Mouse (Mus musculus) adrenal gland, postnatal 10 days (tissue): ENCODE measurements around the gene Lpp. TPM values are rescaled to one million over a fixed set of nuclear protein-coding genes. Genes with fewer than 3 reads are reported as not detected.
A peak's percentile ranks its signal among the peaks of the same experiment; 100 is the strongest.

Source experiments
- DNase-seq: peaks from one replicate; pipeline ENCODE4 v3.0.0; 2021; ENCODE audit warnings: mixed read lengths
- long read RNA-seq, 2 experiments: library from polyadenylated mRNA; stranded (forward); transcript quantifications; one replicate each; pipeline ENCODE4 v2.0.0; 2021
- total RNA-seq, 2 experiments: library from RNA; stranded (reverse); gene quantifications; 2 replicates each; pipeline ENCODE4 v1.2.3; 2021

Gene Lpp
- total RNA-seq, result 10 to 100 TPM; 42.2 to 60.6 TPM
- long read RNA-seq, experiment 1, full-length matches to known transcripts, result 1 of 13 reads
- long read RNA-seq, experiment 1, partial matches to known transcripts, result 2 of 13 reads
- long read RNA-seq, experiment 1, other reads (novel, unspliced or antisense), result 10 of 13 reads
- long read RNA-seq, experiment 2, full-length matches to known transcripts, result 1 of 6 reads
- long read RNA-seq, experiment 2, partial matches to known transcripts, result 1 of 6 reads
- long read RNA-seq, experiment 2, other reads (novel, unspliced or antisense), result 4 of 6 reads

DNA sequence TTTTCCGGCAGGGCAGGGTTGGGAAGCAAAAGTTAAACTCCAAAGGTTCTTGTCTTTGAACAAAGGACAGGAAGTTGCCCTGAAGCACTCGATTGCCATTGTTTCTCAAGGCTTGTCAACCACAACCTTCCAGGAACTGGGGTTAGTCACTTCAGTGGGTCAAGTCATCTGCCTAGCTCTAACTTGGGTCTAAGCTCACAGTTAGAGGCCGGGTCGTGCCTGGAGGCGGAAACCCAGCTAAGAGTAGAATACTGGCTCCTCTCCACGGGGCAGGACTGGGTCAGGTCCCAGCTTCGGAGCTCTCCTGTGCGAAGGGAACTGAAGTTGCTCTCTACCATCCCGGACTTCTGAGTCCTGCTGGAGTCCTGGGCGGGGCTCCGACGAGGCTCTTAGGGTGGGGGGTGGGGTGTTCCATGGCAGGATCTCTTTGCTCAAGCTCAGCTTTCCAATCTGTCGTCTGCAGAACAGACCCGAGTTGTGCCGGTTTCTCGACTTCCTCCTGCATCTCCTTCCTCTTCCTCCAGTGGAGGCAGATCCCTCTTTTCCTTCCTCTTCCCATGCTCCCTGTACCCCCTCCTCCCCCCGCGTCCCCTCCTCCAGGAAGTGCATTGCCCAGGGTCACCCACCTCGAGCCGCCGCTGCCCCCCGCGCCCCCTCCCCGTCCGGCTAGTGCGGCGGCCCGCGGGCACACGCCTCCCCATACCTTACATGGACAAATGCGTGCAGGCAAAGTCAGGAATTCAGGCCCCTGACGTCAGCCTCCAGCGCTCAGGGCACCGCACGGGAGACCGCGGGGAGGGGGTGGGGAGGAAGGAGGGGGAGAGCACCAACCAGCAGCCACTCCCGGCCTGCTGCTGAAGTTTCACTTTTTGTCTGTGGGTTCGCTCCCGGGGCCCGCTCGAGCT lies at the start of gene Lpp:
TSS of gene Lpp (plus strand) at position 857 of the 905 bp plus-strand sequence.
- DNase-seq, result peak; percentile 85

DNA sequence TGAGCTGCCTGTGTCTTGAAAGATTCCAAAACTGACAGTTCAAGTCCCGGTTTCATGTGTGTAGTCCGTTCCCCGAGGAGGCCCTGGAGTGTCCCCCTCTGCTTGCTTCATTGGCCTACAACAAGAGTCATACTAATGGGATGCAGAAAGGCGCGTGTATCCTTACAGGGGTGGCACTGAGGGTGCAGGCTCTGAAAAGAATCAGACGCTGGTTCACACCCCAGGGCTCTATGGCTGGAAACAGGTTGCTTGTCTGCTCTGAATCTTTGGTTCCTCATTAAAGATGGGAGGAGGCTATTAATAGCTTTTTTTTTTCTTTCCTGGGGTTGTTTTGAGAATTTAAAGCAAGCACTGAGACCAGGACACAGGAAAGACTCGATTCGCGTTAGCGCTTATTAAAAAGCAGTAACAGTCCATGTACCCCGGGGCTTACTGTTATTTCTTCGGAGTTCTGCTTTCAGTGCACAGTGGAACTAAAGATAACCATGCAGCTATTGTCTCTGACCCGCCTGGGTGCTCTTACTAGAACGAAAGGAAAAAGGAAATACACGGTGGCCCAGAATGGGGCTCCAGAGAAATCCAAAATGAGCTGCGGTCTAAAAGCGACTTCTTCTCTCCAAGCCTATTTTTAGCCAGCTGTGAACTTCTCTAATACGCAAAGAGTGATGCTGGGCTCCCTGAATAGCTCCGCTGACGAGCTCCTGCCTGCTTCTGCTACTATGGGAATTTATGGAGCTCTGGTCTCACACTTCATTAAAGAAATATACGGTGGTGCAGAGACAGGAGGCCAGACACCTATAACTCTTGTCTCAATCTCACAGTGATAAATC lies 45.5 kb upstream of the Lpp start:
- DNase-seq, result no peak

DNA sequence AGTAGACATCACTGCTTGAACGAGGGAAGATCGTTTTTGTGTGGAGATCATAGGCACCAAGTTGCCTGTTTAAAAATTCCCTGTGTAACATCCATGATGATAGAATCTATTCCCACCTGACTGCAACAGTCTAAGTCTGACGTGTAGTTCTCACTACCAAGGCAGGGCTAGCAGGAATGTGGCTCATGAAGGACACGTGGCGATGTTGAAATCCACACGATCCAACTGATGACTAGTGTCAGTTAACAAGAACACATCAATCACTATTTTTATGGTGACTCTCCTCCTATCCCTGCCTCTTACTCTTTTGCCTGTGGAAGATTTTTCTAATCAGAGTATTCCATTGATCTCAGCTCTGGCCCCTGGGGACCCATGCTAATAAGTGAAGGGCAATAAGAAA lies 43.0 kb upstream of the Lpp start:
- DNase-seq, result no peak

DNA sequence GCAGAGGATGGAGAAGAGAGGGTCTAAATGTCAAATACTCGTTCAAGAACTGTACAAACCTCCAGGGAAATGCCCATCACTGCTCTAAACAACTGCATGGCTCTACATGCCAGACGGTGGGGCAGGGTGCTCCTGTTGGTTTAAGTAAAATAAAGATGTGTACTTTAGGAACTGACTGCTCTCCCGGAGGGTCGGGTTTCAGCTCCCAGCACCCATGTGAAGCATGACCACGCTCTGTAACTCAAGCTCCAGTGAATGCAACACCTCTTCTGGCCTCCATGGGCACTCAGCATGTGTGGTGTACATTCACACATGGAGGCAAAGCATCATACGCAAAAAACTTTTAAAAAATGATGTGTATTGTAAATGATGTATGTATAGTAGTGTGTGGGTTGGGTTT lies 42.6 kb upstream of the Lpp start:
- DNase-seq, result no peak

DNA sequence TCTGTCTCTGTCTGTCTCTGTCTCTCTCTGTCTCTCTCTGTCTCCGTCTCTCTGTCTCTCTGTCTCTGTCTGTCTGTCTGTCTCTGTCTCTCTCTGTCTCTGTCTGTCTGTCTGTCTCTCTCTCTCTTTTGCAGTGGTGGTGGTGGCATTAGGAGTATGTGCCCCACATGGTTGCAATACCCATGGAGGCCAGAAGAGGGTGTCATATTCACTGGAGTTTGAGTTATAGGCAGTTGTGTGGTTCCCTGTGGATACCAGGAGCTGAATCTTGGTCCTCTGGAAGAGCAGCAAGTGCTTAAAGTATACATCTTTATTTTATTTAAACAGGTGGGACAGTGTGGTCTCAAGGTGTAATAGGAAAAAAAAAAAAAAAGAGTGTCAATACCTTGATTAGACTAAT lies 41.5 kb upstream of the Lpp start:
- DNase-seq, result no peak

DNA sequence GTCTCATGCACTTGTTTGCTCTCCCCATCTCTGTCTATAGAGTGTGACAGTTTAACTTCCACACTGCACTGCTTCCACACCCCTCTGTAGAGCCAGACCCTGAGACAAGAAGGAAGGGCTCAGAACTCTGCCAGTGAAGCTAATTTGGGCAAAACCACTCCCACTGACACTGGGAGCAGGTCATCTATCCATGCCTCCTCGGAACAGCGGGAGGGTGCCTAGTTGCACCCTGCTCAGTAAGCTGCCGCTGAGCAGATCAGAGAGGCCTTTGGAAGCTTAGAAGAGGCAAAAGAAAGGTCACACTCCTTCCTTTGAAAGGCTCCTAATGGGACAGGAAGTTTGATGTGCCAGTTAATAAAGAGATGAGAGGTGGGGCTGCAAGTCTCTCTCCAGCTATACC lies 39.5 kb upstream of the Lpp start:
- DNase-seq, result no peak

DNA sequence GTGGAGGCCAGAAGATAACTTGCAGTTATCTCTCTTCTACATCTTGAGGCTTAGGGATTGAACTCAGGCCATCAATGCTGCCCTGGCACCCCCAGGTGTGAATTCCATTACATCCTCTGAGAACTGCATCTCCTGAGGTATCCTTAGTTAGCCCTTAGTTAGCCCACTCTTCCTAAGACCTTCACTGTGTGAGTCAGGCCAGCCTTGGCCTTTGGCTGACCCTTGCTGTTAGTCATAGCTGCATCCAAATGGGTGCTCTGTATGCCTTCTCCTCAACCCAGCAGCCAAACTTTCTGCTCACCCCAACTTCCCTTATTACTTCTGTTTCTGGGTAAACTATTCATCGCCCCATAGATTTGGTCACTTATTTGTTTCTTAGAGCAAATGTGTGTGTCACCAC lies 31.6 kb upstream of the Lpp start:
- DNase-seq, result peak; percentile 53

DNA sequence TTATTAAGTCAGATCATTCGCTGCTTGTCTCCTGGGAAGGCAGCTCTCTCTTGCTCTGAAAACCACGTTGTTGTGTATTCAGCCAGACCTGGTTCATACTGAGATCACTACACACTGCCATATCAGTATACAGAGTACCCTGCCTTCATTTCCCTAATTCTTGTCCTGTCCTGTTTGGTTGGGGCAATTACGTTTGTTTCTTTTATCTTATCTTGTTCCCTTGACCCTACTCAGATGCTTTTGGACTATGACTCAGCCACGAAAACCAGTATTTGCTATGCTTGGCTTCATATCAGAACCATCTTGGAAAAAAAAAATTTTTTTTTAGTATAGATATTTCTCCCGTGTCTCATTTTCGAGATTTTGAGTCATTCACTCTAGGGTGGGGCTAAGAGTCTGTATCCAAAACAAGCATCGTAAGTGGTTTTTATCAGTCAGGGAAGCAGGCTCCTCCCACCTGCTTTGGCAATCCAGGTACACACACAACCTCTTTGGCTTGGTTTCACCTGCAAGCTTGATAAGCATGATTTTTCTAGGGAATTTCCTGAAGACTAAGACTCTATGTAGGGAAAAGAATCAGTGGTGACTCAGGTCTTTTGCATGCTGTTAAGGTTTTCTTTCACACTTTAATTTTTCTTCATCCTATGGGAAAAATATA lies 29.1 kb upstream of the Lpp start:
- DNase-seq, result no peak

DNA sequence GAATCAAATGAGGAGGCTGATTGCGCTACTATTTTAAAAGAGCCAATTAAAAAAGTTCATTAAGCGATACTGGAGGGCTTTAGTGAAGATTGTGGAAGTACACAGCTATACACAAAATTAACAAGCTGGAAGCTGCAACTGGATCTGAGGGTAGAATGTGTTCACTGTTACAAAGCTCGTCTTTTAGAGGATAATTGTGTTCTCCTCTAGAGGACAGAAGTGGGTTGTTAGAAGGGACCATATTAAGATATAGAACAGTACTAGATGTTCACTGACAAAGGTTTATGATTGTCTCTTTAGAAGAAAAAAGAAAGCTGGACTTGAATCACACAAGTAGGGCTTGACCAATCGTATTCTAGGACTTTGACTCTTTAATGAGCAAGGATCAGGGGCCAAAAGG lies 27.4 kb upstream of the Lpp start:
- DNase-seq, result no peak

DNA sequence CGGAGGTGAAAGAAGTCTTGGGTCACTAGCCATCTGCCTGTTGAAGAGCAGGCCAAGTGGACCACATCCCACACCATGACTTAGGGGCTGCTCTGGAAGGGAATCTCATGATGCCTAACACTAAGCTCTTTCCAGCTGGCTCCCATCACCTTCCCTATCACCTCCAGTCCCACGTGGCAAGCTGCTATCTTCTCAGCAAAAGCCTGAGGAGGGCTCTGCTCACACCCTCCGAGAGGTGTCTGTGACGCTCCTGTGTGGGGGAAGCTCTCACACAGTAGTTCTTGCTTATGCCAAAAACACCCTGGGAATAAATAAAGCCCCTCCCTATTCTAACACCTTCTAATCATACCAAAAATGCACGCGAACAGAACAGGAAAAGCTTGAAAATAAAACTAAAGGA lies 26.2 kb upstream of the Lpp start:
- no peak for DNase-seq

DNA sequence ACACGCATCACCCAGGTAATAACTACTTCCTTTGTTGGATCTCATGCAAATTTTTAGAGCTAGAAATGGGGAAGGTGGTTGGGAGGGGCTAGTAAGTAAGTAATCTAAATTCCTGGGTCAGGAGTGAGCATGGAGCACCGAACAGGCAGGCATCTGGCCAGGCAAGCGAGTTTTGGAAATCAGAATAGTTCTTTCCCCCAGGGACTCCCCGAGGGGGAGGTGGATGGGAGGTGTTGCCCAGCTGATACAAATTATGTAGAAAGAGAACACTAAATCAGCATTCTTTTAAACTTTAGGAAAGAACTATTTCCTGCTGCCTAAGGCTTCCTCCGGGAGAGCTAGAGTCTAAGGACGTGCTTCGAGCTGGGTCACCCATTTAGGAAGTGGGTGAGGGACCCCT lies 25.8 kb upstream of the Lpp start:
- peak; percentile 48 for DNase-seq

DNA sequence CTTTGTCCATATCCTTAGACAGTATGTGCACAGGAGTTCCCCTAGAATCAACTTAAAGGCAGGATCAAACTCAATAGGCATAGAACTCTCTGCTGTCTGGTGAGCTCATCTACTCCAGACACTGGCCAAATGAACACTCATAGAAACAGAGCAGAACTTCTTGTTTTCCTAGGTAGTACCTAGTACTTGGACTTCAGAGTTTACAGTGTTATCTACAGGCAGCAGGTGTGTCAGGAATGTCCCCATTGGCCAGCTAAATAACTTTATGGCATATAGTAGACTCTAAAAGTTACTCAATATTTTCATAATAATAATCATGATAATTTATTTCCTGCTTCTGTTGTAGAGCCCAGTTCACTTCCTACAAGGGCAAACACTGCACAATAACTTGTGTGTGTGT lies 16.8 kb upstream of the Lpp start:
- DNase-seq, result no peak

DNA sequence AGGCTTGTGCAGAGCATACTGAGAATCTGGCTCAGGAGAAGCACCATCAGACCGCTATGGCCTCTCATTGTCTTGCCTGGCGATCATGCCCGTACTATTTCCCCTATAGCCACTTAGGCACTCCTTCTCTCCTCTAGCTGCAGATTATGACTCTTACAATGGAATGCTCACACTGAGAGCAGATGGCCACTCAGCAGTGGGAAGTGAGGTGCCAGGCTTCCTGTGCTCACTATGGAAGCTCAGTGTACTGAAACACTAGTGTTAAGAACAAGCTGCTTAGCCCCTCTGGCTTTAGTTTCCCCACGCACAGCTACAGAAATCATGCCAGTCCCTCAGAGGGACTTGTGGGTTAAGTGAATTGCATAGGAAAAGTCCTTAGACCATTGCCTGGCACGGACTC lies 2.7 kb upstream of the Lpp start:
- DNase-seq, result no peak

DNA sequence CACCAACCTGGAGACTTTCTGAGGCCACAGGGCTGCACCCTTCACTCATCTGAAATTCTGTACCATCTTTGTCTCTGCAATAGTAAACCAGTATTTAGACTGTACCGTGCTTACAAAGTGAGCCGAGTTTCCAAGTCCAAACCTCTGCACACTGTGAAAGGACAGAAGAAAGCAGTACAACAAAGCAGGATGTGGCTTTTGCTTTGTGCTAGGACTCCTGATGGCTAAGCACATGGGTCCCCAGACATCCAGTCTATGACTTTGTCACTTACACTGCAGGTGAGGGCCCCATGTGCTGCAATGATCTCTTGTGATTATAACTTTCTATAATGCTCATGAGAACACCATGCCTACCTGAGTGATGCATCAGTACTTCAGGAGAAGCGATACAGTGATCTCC lies 2.2 kb upstream of the Lpp start:
- DNase-seq, result no peak

DNA sequence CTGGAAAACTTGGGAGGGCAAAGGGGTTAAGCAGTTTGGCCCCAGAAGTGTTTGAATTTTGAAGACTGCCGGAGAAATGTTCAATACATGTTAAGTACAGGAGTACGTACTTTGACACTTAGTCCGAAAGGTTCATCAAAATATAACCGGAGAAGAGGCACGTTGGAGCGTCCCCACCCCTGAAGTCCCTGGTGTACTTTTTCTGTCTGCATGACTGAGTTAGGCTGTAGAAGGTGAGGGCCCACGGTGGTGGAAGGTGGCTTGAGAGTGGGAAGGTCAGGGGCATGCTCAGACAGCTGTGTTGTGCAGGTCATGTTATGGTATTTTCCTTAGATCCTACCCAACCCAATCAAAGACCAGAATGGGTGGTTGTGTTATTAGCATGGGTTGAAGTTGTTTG lies 1.4 kb upstream of the Lpp start:
- DNase-seq, result no peak

DNA sequence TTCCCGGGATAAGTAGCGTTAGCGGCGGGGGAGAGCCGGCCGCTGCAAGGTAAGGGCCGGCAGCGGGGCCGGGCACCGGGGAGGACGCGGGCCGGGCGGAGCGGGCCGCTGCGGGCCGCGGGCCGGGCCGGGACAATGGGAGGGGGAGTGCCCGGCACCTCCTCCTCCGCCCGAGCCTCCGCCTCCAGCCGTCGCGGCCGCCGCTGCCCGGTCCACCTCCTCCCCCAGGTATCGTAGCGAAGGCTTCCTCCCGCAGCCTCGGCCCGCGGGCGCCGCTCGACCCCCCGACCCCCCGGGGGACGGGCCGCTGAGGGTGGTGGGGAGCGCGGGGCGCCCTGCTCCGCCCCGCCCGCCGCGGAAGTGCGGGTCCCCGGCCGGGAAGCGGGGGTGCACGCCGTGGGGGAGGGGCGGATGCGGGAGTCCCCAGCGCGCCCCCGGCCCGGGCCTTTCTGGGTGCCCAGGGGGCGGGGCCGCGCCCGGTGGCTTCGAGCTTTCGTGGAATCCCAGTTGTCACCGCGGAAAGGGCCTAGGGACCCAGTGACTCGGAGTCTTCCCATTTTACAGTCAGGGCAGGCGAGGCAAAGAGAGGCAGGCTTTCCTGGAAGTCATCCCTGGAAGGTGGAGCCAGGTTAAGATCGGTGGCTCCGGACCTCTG lies 376 bp downstream of the Lpp start:
- DNase-seq, result peak; percentile 85

DNA sequence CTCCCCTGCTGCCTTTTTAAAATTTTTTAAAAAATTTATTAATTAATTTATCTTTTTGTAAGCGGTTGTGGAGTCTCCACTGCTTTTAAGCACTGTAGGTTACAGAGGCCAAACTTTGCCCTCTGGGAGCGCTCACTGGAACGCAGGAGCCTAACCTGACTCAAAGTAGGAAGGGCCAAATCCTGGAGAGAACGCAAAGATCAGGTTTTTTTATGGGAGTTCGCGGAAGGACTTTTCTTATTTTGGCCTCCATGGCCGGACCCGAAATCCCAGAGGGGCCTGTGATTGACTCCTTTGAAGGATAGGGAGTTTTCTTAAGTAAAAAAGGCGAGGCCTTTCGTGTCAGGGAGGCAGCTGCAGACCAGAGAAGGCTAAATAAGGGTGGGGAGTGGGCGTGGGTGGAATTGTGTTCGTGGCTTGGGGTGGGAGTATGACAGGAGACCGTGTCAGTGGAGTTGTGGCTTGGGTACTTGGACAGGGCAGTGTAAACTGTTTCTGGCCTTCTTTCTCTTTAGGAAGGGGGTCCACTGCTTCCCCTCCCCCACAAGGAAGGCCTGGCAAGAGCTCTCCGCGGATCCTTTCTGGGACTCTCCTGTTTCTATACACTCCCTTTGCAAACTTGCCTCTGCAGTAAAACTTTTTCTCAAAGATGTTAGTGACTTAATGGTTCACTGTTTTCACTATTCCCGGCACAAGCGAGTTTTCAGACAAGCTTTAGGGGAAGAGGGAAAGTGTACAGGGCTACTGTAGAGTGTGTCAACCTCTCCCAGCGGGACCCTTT lies 1.1 kb downstream of the Lpp start:
- peak; percentile 67 for DNase-seq

DNA sequence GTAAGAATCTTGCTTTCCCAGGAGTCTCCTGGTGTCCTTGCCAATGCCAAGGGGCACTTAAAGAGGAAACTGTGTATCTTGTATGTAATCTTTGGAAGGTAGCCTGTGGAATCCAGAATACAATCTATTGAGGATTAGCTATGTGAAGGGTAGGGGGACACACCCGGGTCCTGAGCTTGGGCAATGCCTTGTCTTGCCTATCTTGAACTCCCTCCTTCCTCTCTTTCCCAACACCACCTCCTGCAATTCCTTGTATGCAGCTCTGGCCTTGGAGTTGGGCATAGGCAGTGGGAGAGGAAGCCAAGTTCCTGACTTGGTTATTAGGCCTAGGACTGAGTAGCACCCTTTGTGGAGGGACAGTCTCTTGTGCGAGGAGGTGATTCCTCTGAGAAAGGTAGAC lies 1.8 kb downstream of the Lpp start:
- peak; percentile 53 for DNase-seq

DNA sequence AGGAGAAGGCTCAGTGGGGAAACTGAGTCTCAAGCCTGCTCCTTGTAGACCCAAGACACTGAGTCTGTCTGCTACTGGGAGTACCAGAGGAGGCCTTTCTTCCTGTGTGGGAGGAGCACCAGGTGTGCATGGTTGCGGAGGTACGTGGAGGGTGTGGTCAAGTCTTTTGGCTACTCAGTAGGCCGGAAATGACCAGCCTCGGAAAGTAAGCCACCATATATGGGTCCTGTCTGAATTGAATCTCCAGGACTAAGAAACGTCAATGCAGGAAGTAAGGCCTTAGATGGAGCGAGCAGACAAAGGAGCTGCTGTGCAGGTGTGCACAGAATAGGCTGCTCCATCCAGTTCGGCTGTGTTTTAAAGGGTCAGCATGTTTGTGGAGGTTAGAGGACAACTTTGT lies 3.2 kb downstream of the Lpp start:
- DNase-seq, result no peak

DNA sequence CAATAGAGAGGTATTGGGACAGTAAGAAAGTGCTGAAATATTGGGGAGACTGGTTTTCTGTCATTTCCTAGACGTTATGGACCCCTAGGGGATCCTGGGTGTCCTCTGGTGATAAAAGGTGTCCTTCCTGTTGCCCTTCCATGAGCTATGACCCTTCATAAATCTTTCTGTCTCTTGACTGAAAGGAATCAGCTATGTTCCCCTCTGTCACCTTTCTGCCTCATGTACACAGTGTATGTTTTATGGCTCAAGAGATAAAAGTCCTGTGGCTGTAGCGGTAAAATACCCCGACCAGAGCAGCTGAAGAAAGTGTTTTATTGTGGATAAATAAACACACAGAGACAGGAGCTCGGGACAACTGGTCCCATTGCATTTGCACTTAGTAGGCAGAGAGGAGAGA lies 5.2 kb downstream of the Lpp start:
- no peak for DNase-seq

DNA sequence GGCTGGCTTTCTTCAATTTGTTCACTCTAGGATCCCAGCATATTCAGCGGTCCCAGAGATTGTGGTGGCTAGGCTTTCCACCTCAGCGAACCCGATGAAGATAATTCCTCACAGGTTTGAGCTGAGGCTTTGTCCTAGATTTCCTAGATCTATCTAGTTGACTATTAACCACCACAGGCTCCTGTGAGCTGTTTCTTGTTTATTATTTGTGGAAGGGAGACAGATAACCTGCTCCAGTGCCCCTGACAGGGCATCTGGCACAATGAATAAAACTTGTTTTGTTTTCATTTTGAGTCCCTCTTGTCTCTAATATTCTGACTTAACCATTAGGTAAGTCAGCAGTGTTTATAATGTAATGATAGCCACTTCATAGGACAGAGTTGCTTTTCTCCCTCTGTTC lies 5.6 kb downstream of the Lpp start:
- DNase-seq, result no peak
